ENCODE assay signal across 33 mouse cellular contexts in genomic region chr16:74732940-74733776, GRCm38 (mm10).
"Had no signal": no experiment of that assay in that cellular context is flagged by ENCODE, and none has a peak within 500 bp of the region (broad histone marks: within the 10 kb centered on the region; RNA-seq: fewer than 3 reads in every experiment).

No protein-coding gene starts in this region.

- DNase-seq: left cerebral cortex, postnatal 4 days; liver; liver, embryonic 13.5 days; liver, postnatal 0 days; lung, adult 18-20 months; lung, adult 2 months; lung, embryonic 14.5 days; lung, postnatal 10 days; lung, postnatal 14 days; lung, postnatal 36 days; lung, postnatal 4 days; midbrain, embryonic 14.5 days had no signal

- H3K9ac ChIP-seq: limb, embryonic 12.5 days; limb, embryonic 13.5 days; limb, embryonic 15.5 days; liver, embryonic 12.5 days; liver, embryonic 13.5 days; liver, embryonic 14.5 days; liver, embryonic 15.5 days; liver, postnatal 0 days; lung, embryonic 14.5 days; lung, embryonic 15.5 days; midbrain, embryonic 12.5 days; midbrain, embryonic 13.5 days; midbrain, embryonic 15.5 days; neural tube, embryonic 12.5 days; neural tube, embryonic 13.5 days had no signal

- H3K27ac ChIP-seq: limb, embryonic 10.5 days; limb, embryonic 12.5 days; limb, embryonic 13.5 days; limb, embryonic 15.5 days; liver, embryonic 12.5 days; liver, embryonic 13.5 days; liver, embryonic 14.5 days; liver, embryonic 15.5 days; lung, embryonic 15.5 days; macrophage; midbrain, embryonic 10.5 days; midbrain, embryonic 12.5 days; midbrain, embryonic 13.5 days; midbrain, embryonic 15.5 days; neural tube, embryonic 12.5 days; neural tube, embryonic 13.5 days had no signal

- ATAC-seq: liver, embryonic 12.5 days; liver, postnatal 0 days; lung, postnatal 0 days; midbrain, embryonic 13.5 days; midbrain, embryonic 15.5 days; midbrain, embryonic 16.5 days had no signal

- H3K9me3 ChIP-seq: limb, embryonic 10.5 days; limb, embryonic 12.5 days; limb, embryonic 13.5 days; limb, embryonic 15.5 days; liver, embryonic 12.5 days; liver, embryonic 13.5 days; liver, embryonic 15.5 days; lung, embryonic 15.5 days; megakaryocyte, embryonic 14.5 days; midbrain, embryonic 10.5 days; midbrain, embryonic 12.5 days; midbrain, embryonic 13.5 days; midbrain, embryonic 15.5 days; neural tube, embryonic 12.5 days; neural tube, embryonic 13.5 days had no signal

- H3K4me2 ChIP-seq: limb, embryonic 12.5 days; limb, embryonic 13.5 days; limb, embryonic 15.5 days; liver, embryonic 11.5 days; liver, embryonic 12.5 days; liver, embryonic 13.5 days; liver, embryonic 15.5 days; lung, embryonic 14.5 days; lung, embryonic 15.5 days; midbrain, embryonic 11.5 days; midbrain, embryonic 12.5 days; midbrain, embryonic 13.5 days; midbrain, embryonic 15.5 days; neural tube, embryonic 12.5 days; neural tube, embryonic 13.5 days had no signal

- H3K4me1 ChIP-seq: limb, embryonic 10.5 days; limb, embryonic 12.5 days; limb, embryonic 13.5 days; limb, embryonic 15.5 days; liver, embryonic 12.5 days; liver, embryonic 13.5 days; liver, embryonic 15.5 days; lung, embryonic 15.5 days; megakaryocyte, embryonic 14.5 days; midbrain, embryonic 12.5 days; midbrain, embryonic 13.5 days; midbrain, embryonic 15.5 days; neural tube, embryonic 12.5 days; neural tube, embryonic 13.5 days had no signal

- H3K4me3 ChIP-seq: limb, embryonic 10.5 days; limb, embryonic 12.5 days; limb, embryonic 13.5 days; limb, embryonic 15.5 days; liver, embryonic 12.5 days; liver, embryonic 13.5 days; liver, embryonic 15.5 days; lung, embryonic 15.5 days; megakaryocyte, embryonic 14.5 days; midbrain, embryonic 10.5 days; midbrain, embryonic 12.5 days; midbrain, embryonic 13.5 days; midbrain, embryonic 15.5 days; myocyte; neural tube, embryonic 12.5 days; neural tube, embryonic 13.5 days had no signal

- H3K27me3 ChIP-seq: limb, embryonic 12.5 days; limb, embryonic 13.5 days; limb, embryonic 15.5 days; liver, embryonic 12.5 days; liver, embryonic 13.5 days; liver, embryonic 15.5 days; lung, embryonic 15.5 days; megakaryocyte, embryonic 14.5 days; midbrain, embryonic 12.5 days; midbrain, embryonic 13.5 days; midbrain, embryonic 15.5 days; neural tube, embryonic 12.5 days; neural tube, embryonic 13.5 days had no signal

- H3K36me3 ChIP-seq: limb, embryonic 10.5 days; limb, embryonic 12.5 days; limb, embryonic 13.5 days; limb, embryonic 15.5 days; liver, embryonic 12.5 days; liver, embryonic 13.5 days; liver, embryonic 15.5 days; lung, embryonic 15.5 days; midbrain, embryonic 10.5 days; midbrain, embryonic 12.5 days; midbrain, embryonic 13.5 days; midbrain, embryonic 15.5 days; neural tube, embryonic 12.5 days; neural tube, embryonic 13.5 days had no signal
